Mouse (Mus musculus): ENCODE data around the gene Rpl39. TPM values are rescaled to one million over a fixed set of nuclear protein-coding genes. Genes with fewer than 3 reads are reported as not detected.
"Not testable (repeated sequence)": the region's sequence is repeated elsewhere in the genome, so short reads cannot be mapped to it uniquely, and the experiment has no call there.

The Rpl39 gene
- total RNA-seq (2021), result 100 to 1,000 TPM; 244 to 264 TPM
- long read RNA-seq, experiment 1, transcript Rpl39-201 (3 exons, 612 nt), result major isoform, 75 of 103 reads
- long read RNA-seq, experiment 1, partial matches to known transcripts, result 28 of 103 reads
- long read RNA-seq, experiment 1, other reads (novel, unspliced or antisense), result 0 of 103 reads
- long read RNA-seq, experiment 2, transcript Rpl39-201 (3 exons, 612 nt), result major isoform, 62 of 84 reads
- long read RNA-seq, experiment 2, partial matches to known transcripts, result 21 of 84 reads
- long read RNA-seq, experiment 2, other reads (novel, unspliced or antisense), result 0 of 84 reads

- peak; percentile 89 for DNase-seq (ENCODE audit: low spot score)
Observed at GRCm38 (mm10) chrX:37084927-37085660, at the start of gene Rpl39. Rpl39 (minus strand) TSS chrX:37085402.

GRCm38 (mm10) chrX:37126671-37127358 lies 41.6 kb upstream of the Rpl39 start, which contains the start of gene Nkap:
Nkap (plus strand) TSS chrX:37126795.
- peak; percentile 68 for DNase-seq (ENCODE audit: low spot score)

GRCm38 (mm10) chrX:37125511-37125910 lies 40.3 kb upstream of the Rpl39 start:
- no peak for DNase-seq (ENCODE audit: low spot score)

DNA sequence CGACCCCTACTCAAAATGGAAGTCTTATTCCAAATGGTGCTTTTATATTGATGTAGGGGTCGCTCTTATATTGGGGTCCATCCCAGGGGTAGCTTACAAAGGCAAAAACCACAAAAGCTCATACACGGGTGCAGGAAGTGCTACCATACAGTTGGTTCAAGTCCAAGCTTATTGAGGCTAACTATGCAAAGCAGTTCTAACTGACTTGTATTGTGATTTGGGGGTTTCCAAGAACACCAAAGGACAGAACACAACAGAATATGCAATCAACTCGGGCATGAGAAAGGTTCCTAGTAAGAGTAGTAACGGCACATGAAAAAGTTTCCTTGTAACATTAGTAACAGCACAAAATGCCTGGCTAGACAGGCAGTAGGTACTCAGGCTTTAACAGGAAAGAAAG lies 35.0 kb upstream of the Rpl39 start:
- DNase-seq (ENCODE audit: low spot score), result no peak

GRCm38 (mm10) chrX:37119585-37119984 lies 34.4 kb upstream of the Rpl39 start:
- no peak for DNase-seq (ENCODE audit: low spot score)

DNA sequence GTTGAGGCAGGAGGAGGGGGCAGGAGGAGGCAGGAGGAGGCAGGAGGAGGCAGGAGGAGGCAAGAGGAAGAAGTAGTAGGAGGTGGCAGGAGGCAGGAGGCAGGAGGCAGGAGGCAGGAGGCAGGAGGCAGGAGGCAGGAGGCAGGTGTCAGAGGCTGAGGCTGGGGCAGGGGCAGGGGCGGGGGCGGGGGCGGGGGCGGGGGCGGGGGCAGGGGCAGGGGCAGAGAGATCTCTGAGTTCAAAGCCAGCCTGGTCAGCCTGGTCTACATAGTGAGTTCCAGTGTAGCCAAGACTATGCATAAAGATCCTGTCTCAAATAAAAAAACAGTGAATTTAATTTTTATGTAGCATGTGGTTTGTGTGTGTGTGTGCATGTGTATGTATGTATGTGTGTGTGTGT lies 31.9 kb upstream of the Rpl39 start:
- DNase-seq (ENCODE audit: low spot score), result no peak

- DNase-seq (ENCODE audit: low spot score), result no peak
Observed at GRCm38 (mm10) chrX:37110881-37111193, 25.6 kb upstream of the Rpl39 start.

- DNase-seq (ENCODE audit: low spot score), result peak; percentile 92
Observed at GRCm38 (mm10) chrX:37110193-37110880, 25.1 kb upstream of the Rpl39 start, which contains the start of gene Upf3b. Upf3b (minus strand) TSS chrX:37110322.

GRCm38 (mm10) chrX:37109526-37110192 lies 24.5 kb upstream of the Rpl39 start:
- DNase-seq (ENCODE audit: low spot score), result no peak

DNA sequence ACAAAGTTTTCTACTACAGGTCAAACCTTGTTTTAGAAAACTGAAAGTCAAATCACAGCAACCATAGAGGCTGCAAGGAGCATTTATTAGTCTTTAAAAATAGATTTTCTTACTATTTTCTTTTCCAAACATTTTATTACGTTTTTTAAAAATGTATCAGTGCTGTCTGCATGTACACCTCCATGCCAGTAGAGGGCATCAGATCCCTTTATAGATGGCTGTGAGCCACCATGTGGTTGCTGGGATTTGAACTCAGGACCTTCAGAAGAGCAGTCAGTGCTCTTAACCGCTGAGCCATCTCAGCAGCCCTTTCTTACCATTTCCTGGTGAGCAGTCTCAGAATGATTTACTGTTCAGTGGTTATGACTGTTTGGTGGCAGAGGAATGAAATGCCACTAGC lies 18.6 kb upstream of the Rpl39 start:
- no peak for DNase-seq (ENCODE audit: low spot score)

DNA sequence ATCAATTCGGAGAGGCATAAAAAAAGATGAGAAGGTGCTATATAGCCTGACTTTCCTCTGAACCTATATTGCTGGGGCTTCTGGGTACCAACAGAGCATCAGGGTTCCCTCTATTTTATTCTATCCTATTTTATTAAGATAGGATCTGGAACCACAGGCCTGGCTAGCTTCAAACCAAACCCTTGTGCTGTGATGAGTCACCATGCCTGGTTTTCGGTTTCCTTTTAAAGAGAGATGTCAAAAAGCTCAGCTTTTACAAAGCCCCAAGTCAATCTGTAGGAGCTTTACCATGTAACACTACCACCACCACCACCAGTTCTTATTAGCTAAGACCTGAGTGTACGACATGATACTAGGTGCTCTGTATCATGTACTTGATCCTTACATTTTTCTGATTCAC lies 13.5 kb upstream of the Rpl39 start:
- no peak for DNase-seq (ENCODE audit: low spot score)

DNA sequence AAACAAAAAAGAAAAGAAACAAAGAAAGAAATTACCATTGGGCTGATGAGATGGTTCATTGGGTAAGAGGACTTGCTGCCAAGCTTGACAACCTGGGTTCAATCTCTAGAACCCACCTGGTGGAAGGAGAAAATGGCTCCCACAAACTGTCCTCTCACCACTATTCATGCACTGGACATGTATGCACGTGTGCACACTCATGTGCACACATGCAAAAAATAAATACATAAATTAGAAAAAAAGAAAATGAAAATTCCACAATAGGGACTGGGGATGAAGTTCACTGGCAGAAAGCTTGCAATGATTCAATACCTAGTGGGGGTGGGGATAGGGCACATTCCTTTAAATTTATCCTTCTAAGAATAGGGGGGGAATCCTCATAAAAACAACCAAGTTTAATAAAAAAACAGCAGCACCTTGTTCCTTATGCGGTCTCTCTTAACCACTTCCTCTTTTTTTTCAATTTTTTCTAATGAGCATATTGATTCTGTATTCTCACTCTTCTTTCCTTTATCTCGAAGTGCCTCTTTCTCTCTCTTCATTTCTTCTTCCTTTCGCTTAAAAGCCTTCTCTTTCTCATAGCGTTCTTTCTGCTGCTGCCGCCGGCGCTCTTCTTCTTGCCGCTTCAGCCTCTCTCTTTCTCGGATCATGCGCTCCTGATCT lies 10.0 kb upstream of the Rpl39 start:
- no peak for DNase-seq (ENCODE audit: low spot score)

DNA sequence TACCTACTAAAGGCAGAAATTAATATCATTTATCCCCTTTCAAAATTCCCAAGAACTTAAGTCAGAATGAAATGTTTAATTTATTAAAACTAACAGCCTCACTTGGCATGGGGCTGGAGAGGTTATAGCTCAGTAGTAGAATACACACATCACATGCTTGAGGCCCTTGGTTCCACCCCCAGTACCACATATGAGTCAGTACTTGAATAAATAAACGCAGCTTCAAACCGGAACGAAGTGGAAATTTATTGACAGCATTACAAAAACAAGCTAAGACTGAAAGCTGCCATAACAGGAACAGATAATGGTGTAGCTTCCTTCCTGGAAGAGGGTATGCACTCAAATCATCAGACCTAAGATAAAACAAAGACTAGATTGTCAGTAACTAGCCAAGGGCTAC lies 6.3 kb upstream of the Rpl39 start:
- no peak for DNase-seq (ENCODE audit: low spot score)

- no peak for DNase-seq (ENCODE audit: low spot score)
Observed at GRCm38 (mm10) chrX:37088778-37089177, 3.6 kb upstream of the Rpl39 start.

DNA sequence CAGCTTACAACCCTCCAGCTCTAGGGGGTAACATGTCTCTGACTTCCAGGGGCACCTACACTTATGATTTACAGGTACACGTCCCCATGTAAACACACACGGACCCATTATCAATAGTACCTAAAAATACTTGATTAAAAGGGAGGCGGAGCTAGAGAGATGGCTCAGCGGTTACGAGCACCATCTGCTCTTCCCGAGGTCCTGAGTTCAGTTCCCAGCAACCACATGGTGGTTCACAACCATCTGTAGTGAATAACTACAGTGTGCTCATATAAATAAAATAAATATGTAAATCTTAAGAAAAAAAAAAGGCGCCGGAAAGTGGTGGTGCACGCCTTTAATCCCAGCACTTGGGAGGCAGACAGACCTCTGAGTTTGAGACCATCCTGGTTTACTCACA lies 463 bp upstream of the Rpl39 start:
- DNase-seq (ENCODE audit: low spot score), result no peak

GRCm38 (mm10) chrX:37084318-37084926 lies 780 bp downstream of the Rpl39 start:
- peak; percentile 2 for DNase-seq (ENCODE audit: low spot score)

DNA sequence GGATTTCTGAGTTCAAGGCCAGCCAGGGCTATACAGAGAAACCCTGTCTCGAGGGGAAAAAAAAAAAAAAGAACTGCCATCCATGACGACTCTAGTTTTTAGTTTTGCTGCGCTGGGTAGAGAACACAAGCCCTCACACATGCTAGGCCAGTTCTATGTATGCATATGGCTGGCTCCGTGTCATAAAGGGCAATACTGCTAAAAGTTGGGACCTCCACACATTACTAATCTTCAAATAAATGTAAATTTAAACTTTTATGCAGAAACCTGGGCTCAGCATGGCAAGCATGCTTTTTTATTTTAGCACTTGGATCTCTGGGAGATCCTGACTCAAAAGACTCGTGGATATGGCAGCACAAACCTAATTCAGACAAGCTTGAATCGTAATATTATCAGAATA lies 4.0 kb downstream of the Rpl39 start:
- DNase-seq (ENCODE audit: low spot score), result no peak

DNA sequence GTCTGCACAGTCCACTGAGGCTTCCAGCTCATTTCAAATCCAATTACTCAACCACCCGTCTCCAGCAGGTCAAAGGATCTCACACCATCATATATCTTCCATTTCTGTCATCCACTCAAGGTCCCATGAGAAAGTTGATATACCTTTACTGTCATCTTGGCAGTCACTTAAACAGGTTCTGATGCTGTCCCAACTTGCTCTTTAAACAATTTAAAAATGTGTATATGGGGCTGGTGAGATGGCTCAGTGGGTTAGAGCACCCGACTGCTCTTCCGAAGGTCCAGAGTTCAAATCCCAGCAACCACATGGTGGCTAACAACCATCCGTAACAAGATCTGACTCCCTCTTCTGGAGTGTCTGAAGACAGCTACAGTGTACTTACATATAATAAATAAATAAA lies 4.9 kb downstream of the Rpl39 start:
- not testable (repeated sequence) for DNase-seq (ENCODE audit: low spot score)

GRCm38 (mm10) chrX:37076651-37077050 lies 8.6 kb downstream of the Rpl39 start:
- DNase-seq (ENCODE audit: low spot score), result no peak

- DNase-seq (ENCODE audit: low spot score), result peak; percentile 15
Observed at GRCm38 (mm10) chrX:37074262-37074892, 10.8 kb downstream of the Rpl39 start.
